Mouse (Mus musculus) liver, postnatal 0 days (tissue): ENCODE measurements around the gene Synpr. TPM values are rescaled to one million over a fixed set of nuclear protein-coding genes. Genes with fewer than 3 reads are reported as not detected.

Source experiments
- ATAC-seq: fragments of 200-750 bp; cut with Nextera tagmentation; 2 replicates; pipeline ENCODE4 v1.8.0; 2017; ENCODE audit warnings: mild to moderate bottlenecking, moderate library complexity
- DNase-seq: peaks from one replicate; pipeline ENCODE4 v3.0.0-alpha.2; 2016
- H3K27ac ChIP-seq: fragments of 300-500 bp; sonication (generic); 2 replicates; pipeline ENCODE4 v1.5.1; 2014; ENCODE audit warnings: antibody characterized with exemption, moderate library complexity, mild to moderate bottlenecking, low read depth
- H3K27me3 ChIP-seq: fragments of 300-500 bp; sonication (generic); 2 replicates; pipeline ENCODE4 v1.6.1; 2014; ENCODE audit warnings: low read length, control low read depth, mixed read lengths; ENCODE audit not compliant: insufficient read depth
- H3K36me3 ChIP-seq: fragments of 300-500 bp; sonication (generic); replicated peaks from 2 replicates; pipeline ENCODE4 v1.6.1; 2014; ENCODE audit warnings: mild to moderate bottlenecking, control low read depth, low read length, moderate library complexity, mixed read lengths; ENCODE audit not compliant: insufficient read depth
- H3K4me1 ChIP-seq: fragments of 300-500 bp; sonication (generic); 2 replicates; pipeline ENCODE4 v1.6.1; 2014; ENCODE audit warnings: antibody characterized with exemption, mild to moderate bottlenecking, control low read depth; ENCODE audit not compliant: insufficient read depth
- H3K4me2 ChIP-seq: fragments of 300-500 bp; sonication (generic); 2 replicates; pipeline ENCODE4 v1.6.1; 2014; ENCODE audit warnings: low read depth, mild to moderate bottlenecking, low read length, moderate library complexity, mixed read lengths
- H3K4me3 ChIP-seq: fragments of 300-500 bp; sonication (generic); 2 replicates; pipeline ENCODE4 v1.5.1; 2014; ENCODE audit warnings: low read depth, low read length
- H3K9ac ChIP-seq: fragments of 300-500 bp; sonication (generic); replicated peaks from 2 replicates; pipeline ENCODE4 v1.6.1; 2014; ENCODE audit warnings: mild to moderate bottlenecking, moderate library complexity
- H3K9me3 ChIP-seq: fragments of 300-500 bp; sonication (generic); 2 replicates; pipeline ENCODE4 v1.6.1; 2016; ENCODE audit warnings: mild to moderate bottlenecking, control low read depth, low read length, mixed read lengths
- CTCF ChIP-seq: sonication (generic); IDR thresholded peaks from 2 replicates; pipeline ENCODE4 v1.5.1; 2016; ENCODE audit warnings: antibody characterized with exemption, low read depth
- EP300 ChIP-seq: IDR thresholded peaks from 2 replicates; pipeline ENCODE4 v1.6.1; 2016; ENCODE audit warnings: antibody characterized with exemption, low read depth, mild to moderate bottlenecking
- WGBS: fragments of 180-500 bp; shearing (Covaris S2); extraction: QIAGEN DNeasy Blood & Tissue Kit; methylation state at CpG from one replicate; pipeline ENCODE4 v1.1.7; 2014; ENCODE audit not compliant: insufficient replicate concordance; 5-methylcytosine and 5-hydroxymethylcytosine counted together
- polyA plus RNA-seq: library from polyadenylated mRNA; unstranded; fragments of >200 nt; fragmentation: Nextera tagmentation; extraction: Ambion mirVana; gene quantifications from 2 replicates; pipeline ENCODE4 v1.2.1, GENCODE M21; 2015

Gene Synpr
- polyA plus RNA-seq, 1 experiment from 2014 or later: not detected

GRCm38 (mm10) chr14:13440723-13441122, 156.1 kb downstream of the Synpr start:
- no peak for ATAC-seq
- Histone ChIP-seq H3K4me3 (no peak overlapping the region), H3K9ac (no peak overlapping the region), H3K36me3 (no peaks in the 10 kb centered on the region), H3K4me1 (no peaks in the 10 kb centered on the region), H3K27me3 (no peaks in the 10 kb centered on the region), H3K4me2 (no peak overlapping the region), H3K9me3 (no peaks in the 10 kb centered on the region), H3K27ac (no peak overlapping the region)
- WGBS: 76% methylated on average over 6 of the region's 6 CpGs
- no peak for TF ChIP-seq EP300
- TF ChIP-seq CTCF: no peak
- DNase-seq: no peak

- H3K4me1 ChIP-seq: no peaks in the 10 kb centered on the region
- ATAC-seq (no peak), DNase-seq (no peak)
- 29% methylated on average over 2 of the region's 2 CpGs for WGBS
- H3K9ac ChIP-seq: no peak overlapping the region
- no peaks in the 10 kb centered on the region for H3K9me3 ChIP-seq
- no peak for TF ChIP-seq CTCF
- TF ChIP-seq EP300: no peak
- H3K4me2 ChIP-seq: no peak overlapping the region
- H3K27me3 ChIP-seq: no peaks in the 10 kb centered on the region
- H3K36me3 ChIP-seq: no peaks in the 10 kb centered on the region
- H3K27ac ChIP-seq: no peak overlapping the region
- no peak overlapping the region for H3K4me3 ChIP-seq
These were observed 160.3 kb downstream of the Synpr start for GRCm38 (mm10) chr14:13444908-13445307.

GRCm38 (mm10) chr14:13453461-13454204, 169.1 kb downstream of the Synpr start:
- H3K27me3 ChIP-seq: no peaks in the 10 kb centered on the region
- H3K9ac ChIP-seq: no peak overlapping the region
- H3K36me3 ChIP-seq: no peaks in the 10 kb centered on the region
- DNase-seq (no peak), ATAC-seq (no peak)
- H3K4me3 ChIP-seq: no peak overlapping the region
- H3K4me1 ChIP-seq: no peaks in the 10 kb centered on the region
- H3K27ac ChIP-seq: no peak overlapping the region
- 50% methylated on average over 3 of the region's 3 CpGs for WGBS
- no peak overlapping the region for H3K4me2 ChIP-seq
- TF ChIP-seq EP300 (no peak), CTCF (no peak)
- no peaks in the 10 kb centered on the region for H3K9me3 ChIP-seq

- Histone ChIP-seq H3K27ac (no peak overlapping the region), H3K9ac (no peak overlapping the region), H3K27me3 (no peaks in the 10 kb centered on the region), H3K4me2 (no peak overlapping the region), H3K4me3 (no peak overlapping the region), H3K36me3 (no peaks in the 10 kb centered on the region), H3K4me1 (no peaks in the 10 kb centered on the region), H3K9me3 (no peaks in the 10 kb centered on the region)
- TF ChIP-seq CTCF: no peak
- no peak for TF ChIP-seq EP300
- no peak for DNase-seq
- ATAC-seq: no peak
These were observed 170.4 kb downstream of the Synpr start for GRCm38 (mm10) chr14:13454991-13455390.

GRCm38 (mm10) chr14:13459333-13459732, 174.8 kb downstream of the Synpr start:
- H3K36me3 ChIP-seq: no peaks in the 10 kb centered on the region
- ATAC-seq: no peak
- TF ChIP-seq EP300: no peak
- TF ChIP-seq CTCF: no peak
- DNase-seq: no peak
- H3K27ac ChIP-seq: no peak overlapping the region
- no peak overlapping the region for H3K9ac ChIP-seq
- no peak overlapping the region for H3K4me3 ChIP-seq
- H3K9me3 ChIP-seq: no peaks in the 10 kb centered on the region
- no peak overlapping the region for H3K4me2 ChIP-seq
- H3K4me1 ChIP-seq: no peaks in the 10 kb centered on the region
- 6% methylated on average over 1 of the region's 1 CpGs for WGBS
- no peaks in the 10 kb centered on the region for H3K27me3 ChIP-seq

GRCm38 (mm10) chr14:13469211-13469610, 184.6 kb downstream of the Synpr start:
- TF ChIP-seq EP300 (no peak), CTCF (no peak)

More at GRCm38 (mm10) chr14:13469211-13469610, 184.6 kb downstream of the Synpr start:
- no peaks in the 10 kb centered on the region for H3K9me3 ChIP-seq
- H3K36me3 ChIP-seq: no peaks in the 10 kb centered on the region
- H3K4me1 ChIP-seq: no peaks in the 10 kb centered on the region
- WGBS: 59% methylated on average over 2 of the region's 2 CpGs
- ATAC-seq (no peak), DNase-seq (no peak)
- H3K9ac ChIP-seq: no peak overlapping the region
- no peak overlapping the region for H3K4me3 ChIP-seq
- H3K27me3 ChIP-seq: no peaks in the 10 kb centered on the region
- no peak overlapping the region for H3K4me2 ChIP-seq
- no peak overlapping the region for H3K27ac ChIP-seq
